Mouse (Mus musculus) small intestine, adult 2 months (tissue): ENCODE measurements at regions not wholly inside any gene's neighbourhood (a gene's known extent, or its start where the extent isn't known, plus 50 kb on each side); places are given as distances from the start of the nearest gene placed in this dataset.

ENCODE experiments used
- CTCF ChIP-seq: fragments of 200-500 bp; IDR thresholded peaks from 2 replicates; pipeline ENCODE4 v1.5.1; 2012; ENCODE audit warnings: low read depth, mild to moderate bottlenecking, control low read depth, inconsistent platforms, low read length, moderate library complexity, mixed read lengths; ENCODE audit not compliant: insufficient replicate concordance, insufficient read length; ENCODE audit errors: extremely low read depth
- POLR2A ChIP-seq: fragments of 200-500 bp; IDR thresholded peaks from 2 replicates; pipeline ENCODE4 v1.6.1; 2012; ENCODE audit warnings: low read depth, mild to moderate bottlenecking, control low read depth, inconsistent platforms, low read length, moderate library complexity

GRCm38 (mm10) chr15:87101146-87101545 lies 443.0 kb upstream of the Fam19a5 start:
- no peak for TF ChIP-seq CTCF
- TF ChIP-seq POLR2A: no peak
